Comparison of ENCODE assay signal across 8 mouse cellular contexts in the genomic region with DNA sequence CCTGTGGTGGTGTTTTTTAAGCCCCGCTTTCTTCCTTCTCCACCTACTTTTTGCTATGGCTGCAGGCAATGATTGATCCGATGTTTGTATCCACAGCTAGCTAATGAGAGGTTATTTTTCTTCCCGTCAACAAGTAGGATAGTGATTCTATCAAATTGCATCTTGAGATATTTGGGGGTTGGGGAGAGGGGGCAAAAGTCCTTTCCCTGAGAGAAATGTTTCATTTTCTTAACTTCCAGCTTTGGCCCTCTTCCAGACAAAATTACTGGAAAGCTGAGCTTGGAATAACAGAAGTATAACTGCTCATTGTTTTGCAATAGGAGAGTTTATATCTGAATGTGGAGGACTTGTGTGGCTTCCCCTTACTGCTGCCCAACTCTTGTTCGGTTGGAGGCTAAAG. TPM values are rescaled to one million over a fixed set of nuclear protein-coding genes. Genes with fewer than 3 reads are reported as not detected.
DNase-seq lines count a peak whose midpoint lies in the region; ATAC-seq and TF ChIP-seq lines count a peak whose summit lies in the region.
"Had no signal": no experiment of that assay in that cellular context is flagged by ENCODE, and none has a peak within 500 bp of the region (broad histone marks: within the 10 kb centered on the region; RNA-seq: fewer than 3 reads in every experiment).

No protein-coding gene starts in this region.

- ATAC-seq in lung, embryonic 15.5 days (ENCODE audit: borderline replicate concordance, extremely low read depth, low FRiP score, low TSS enrichment): no peak
- no peak for ATAC-seq in forebrain, embryonic 12.5 days (ENCODE audit: low FRiP score)
- ATAC-seq in limb, embryonic 14.5 days (ENCODE audit: low FRiP score, low read depth): no peak
- no peak for ATAC-seq in stomach, embryonic 14.5 days (ENCODE audit: insufficient number of reproducible peaks, insufficient read depth, low FRiP score, low read depth)

- H3K9me3 ChIP-seq in lung, embryonic 15.5 days: no peaks in the 10 kb centered on the region
- H3K9me3 ChIP-seq in forebrain, embryonic 12.5 days: no peaks in the 10 kb centered on the region
- H3K9me3 ChIP-seq in limb, embryonic 14.5 days (ENCODE audit: control insufficient read depth, low read length): no peaks in the 10 kb centered on the region
- H3K9me3 ChIP-seq in stomach, embryonic 14.5 days (ENCODE audit: control insufficient read depth, low read depth, low read length): no peaks in the 10 kb centered on the region

- H3K27ac ChIP-seq in lung, embryonic 15.5 days: no peak overlapping the region
- H3K27ac ChIP-seq in forebrain, embryonic 12.5 days: no peak overlapping the region
- H3K27ac ChIP-seq in limb, embryonic 14.5 days (replicated peaks; ENCODE audit: low read depth, low read length): no peak overlapping the region
- H3K27ac ChIP-seq in stomach, embryonic 14.5 days (ENCODE audit: low read length): no peak overlapping the region

- peaks cover 20% of the 10 kb centered on the region for H3K4me1 ChIP-seq in lung, embryonic 15.5 days
- H3K4me1 ChIP-seq in forebrain, embryonic 12.5 days: peaks cover 7% of the 10 kb centered on the region; the same call in 1 of the 2 replicates
- peaks cover 5% of the 10 kb centered on the region; the same call in 1 of the 2 replicates for H3K4me1 ChIP-seq in limb, embryonic 14.5 days (ENCODE audit: control insufficient read depth, insufficient read depth, low read length)
- peaks cover 4% of the 10 kb centered on the region; the same call in 1 of the 2 replicates for H3K4me1 ChIP-seq in stomach, embryonic 14.5 days (ENCODE audit: control insufficient read depth, insufficient read depth, low read length)

- peak overlapping the region; percentile 78 for H3K4me2 ChIP-seq in lung, embryonic 15.5 days
- peak overlapping the region; percentile 78 for H3K4me2 ChIP-seq in forebrain, embryonic 12.5 days
- H3K4me2 ChIP-seq in limb, embryonic 14.5 days (replicated peaks; ENCODE audit: low read depth, low read length, severe bottlenecking): peak overlapping the region; percentile 82
- peak overlapping the region; percentile 56; the same call in 1 of the 2 replicates for H3K4me2 ChIP-seq in stomach, embryonic 14.5 days (replicated peaks; ENCODE audit: low read depth, low read length)

- no peak for DNase-seq in lung, postnatal 36 days
- DNase-seq in limb, embryonic 14.5 days (ENCODE audit: low spot score): no peak
- no peak for DNase-seq in adrenal gland, adult 8-10 months
- no peak for DNase-seq in gastrocnemius, adult 18-20 months (ENCODE audit: low spot score)
- DNase-seq: right cerebral cortex, postnatal 4 days had no signal

- H3K4me3 ChIP-seq in lung, embryonic 15.5 days: no peak overlapping the region
- peak overlapping the region; percentile 84; the same call in 1 of the 2 replicates for H3K4me3 ChIP-seq in forebrain, embryonic 12.5 days (replicated peaks)
- no peak overlapping the region; the same call in 1 of the 2 replicates for H3K4me3 ChIP-seq in limb, embryonic 14.5 days (replicated peaks; ENCODE audit: low read length)
- H3K4me3 ChIP-seq in stomach, embryonic 14.5 days (ENCODE audit: low read depth, low read length): peak overlapping the region; percentile 87; the same call in 1 of the 2 replicates

- 22% methylated on average over 4 of the region's 4 CpGs for WGBS in lung, embryonic 15.5 days
- WGBS in forebrain, embryonic 12.5 days: 47% methylated on average over 4 of the region's 4 CpGs
- 32% methylated on average over 4 of the region's 4 CpGs for WGBS in limb, embryonic 14.5 days
- 31% methylated on average over 4 of the region's 4 CpGs for WGBS in stomach, embryonic 14.5 days

- H3K27me3 ChIP-seq in lung, embryonic 15.5 days: peaks cover 5% of the 10 kb centered on the region; the same call in 1 of the 2 replicates
- peaks cover 13% of the 10 kb centered on the region for H3K27me3 ChIP-seq in forebrain, embryonic 12.5 days
- no peaks in the 10 kb centered on the region for H3K27me3 ChIP-seq in limb, embryonic 14.5 days (ENCODE audit: control insufficient read depth, insufficient read depth, low read length)
- H3K27me3 ChIP-seq in stomach, embryonic 14.5 days (ENCODE audit: control insufficient read depth, insufficient read depth, low read length): no peaks in the 10 kb centered on the region

- H3K9ac ChIP-seq in lung, embryonic 15.5 days: no peak overlapping the region
- no peak overlapping the region for H3K9ac ChIP-seq in forebrain, embryonic 12.5 days
- H3K9ac ChIP-seq in limb, embryonic 14.5 days (ENCODE audit: low read depth, low read length, severe bottlenecking): no peak overlapping the region
- no peak overlapping the region for H3K9ac ChIP-seq in stomach, embryonic 14.5 days (replicated peaks; ENCODE audit: low read depth, low read length)

- TF ChIP-seq POLR2A in limb, embryonic 14.5 days (IDR thresholded peaks at IDR 0.05; ENCODE audit: borderline replicate concordance, extremely low read depth, insufficient read depth, insufficient read length): no peak

- H3K36me3 ChIP-seq in lung, embryonic 15.5 days: no peaks in the 10 kb centered on the region
- no peaks in the 10 kb centered on the region for H3K36me3 ChIP-seq in forebrain, embryonic 12.5 days (replicated peaks)
- H3K36me3 ChIP-seq in limb, embryonic 14.5 days (ENCODE audit: control insufficient read depth, insufficient read depth, low read length): no peaks in the 10 kb centered on the region
- no peaks in the 10 kb centered on the region for H3K36me3 ChIP-seq in stomach, embryonic 14.5 days (ENCODE audit: control insufficient read depth, insufficient read depth, low read length)

RNA-seq across cellular contexts. Expression of gene Fndc3a, which starts 1.3 kb away (rescaled TPM):
- polyA plus RNA-seq in lung, embryonic 15.5 days (2015; fragmentation: Nextera tagmentation; extraction: Ambion mirVana): 34.0 and 34.8 TPM in 2 replicates
- 45.4 and 46.6 TPM in 2 replicates for polyA plus RNA-seq in forebrain, embryonic 12.5 days (2016; fragmentation: Nextera tagmentation; extraction: Ambion mirVana)
- 29.0 and 31.4 TPM in 2 replicates for polyA plus RNA-seq in limb, embryonic 14.5 days (2012; rRNA removed)
- polyA plus RNA-seq in limb, embryonic 14.5 days (2014; fragmentation: Nextera tagmentation; extraction: Ambion mirVana): 39.4 and 41.3 TPM in 2 replicates
- polyA plus RNA-seq in stomach, embryonic 14.5 days (2014; fragmentation: Nextera tagmentation; extraction: Ambion mirVana): 37.9 and 43.8 TPM in 2 replicates
- 10 to 100 TPM; 72.4 to 87.8 (median 80.5) TPM for total RNA-seq in adrenal gland, adult 8-10 months (2022)
- total RNA-seq in gastrocnemius, adult 18-20 months (2021): 1 to 10 TPM; 4.7 to 6.6 TPM

Comparison
In these comparisons a context has a peak if more than half of its experiments do, and no peak if none do; other contexts are left out.
1. H3K4me3 ChIP-seq: peak in forebrain, embryonic 12.5 days (single experiment) and stomach, embryonic 14.5 days (single experiment); none in lung, embryonic 15.5 days (single experiment) and limb, embryonic 14.5 days (single experiment).
2. Peak in every context shown above with its lines, with median percentiles within 50 percentile points of each other: H3K4me2 ChIP-seq.